Mouse (Mus musculus) megakaryocyte, embryonic 14.5 days (primary cell): ENCODE measurements at regions not wholly inside any gene's neighbourhood (a gene's known extent, or its start where the extent isn't known, plus 50 kb on each side); places are given as distances from the start of the nearest gene placed in this dataset.

Source experiments
- FLI1 ChIP-seq: IDR thresholded peaks from 2 replicates; pipeline ENCODE4 v1.6.1; 2012; ENCODE audit warnings: low read length, inconsistent platforms, mixed read lengths
- GATA1 ChIP-seq: IDR thresholded peaks from 3 replicates; pipeline ENCODE4 v1.6.1; 2012; ENCODE audit warnings: mixed read lengths, low read length, inconsistent platforms, borderline replicate concordance

- no peak for TF ChIP-seq GATA1
- no peak for TF ChIP-seq FLI1
Observed at GRCm38 (mm10) chr10:43819434-43819833, 82.1 kb downstream of the Qrsl1 start.
